Mouse (Mus musculus) gastrocnemius, adult 2 months (tissue): ENCODE data around the gene Etv6. TPM values are rescaled to one million over a fixed set of nuclear protein-coding genes. Genes with fewer than 3 reads are reported as not detected.

ENCODE experiments used
- DNase-seq: peaks from one replicate; pipeline ENCODE4 v3.0.0; 2022
- H3K27ac ChIP-seq: fragments of 200-600 bp; 2 replicates; pipeline ENCODE4 v1.8.1; 2022; ENCODE audit warnings: mild to moderate bottlenecking
- H3K4me3 ChIP-seq: fragments of 200-600 bp; 2 replicates; pipeline ENCODE4 v1.8.1; 2022; ENCODE audit warnings: mild to moderate bottlenecking, moderate library complexity
- CTCF ChIP-seq: fragments of 200-600 bp; IDR thresholded peaks from 2 replicates; pipeline ENCODE4 v1.8.1; 2022; ENCODE audit warnings: antibody characterized with exemption, mild to moderate bottlenecking, moderate library complexity
- intact Hi-C: fragments of 180-260 bp; cut with DNase I; formaldehyde crosslinking; loops from one replicate; pipeline ENCODE4 v1.15.1; 2025
- total RNA-seq, 2 experiments: library from RNA; stranded (reverse); gene quantifications; 2 replicates each; pipeline ENCODE4 v1.2.3; 2021

Gene Etv6
- total RNA-seq, 2 experiments from 2014 or later = 6.7 to 10.8 TPM

- DNase-seq = no peak
- TF ChIP-seq CTCF = no peak
- Histone ChIP-seq H3K27ac (no peak overlapping the region), H3K4me3 (no peak overlapping the region)
- intact Hi-C loops = loop anchor here (10.0 kb wide), 1 partner anchor 191 kb away; no protein-coding TSS in a partner anchor
These were observed 120.6 kb downstream of the Etv6 start for GRCm38 (mm10) chr6:134155900-134156623.

GRCm38 (mm10) chr6:134157533-134158115 is 122.1 kb downstream of the Etv6 start:
- Histone ChIP-seq H3K27ac (0 out of 2 replicates have a peak overlapping the region, but pooled peaks have one; percentile 1), H3K4me3 (no peak overlapping the region)
- TF ChIP-seq CTCF = no peak
- DNase-seq = no peak
- intact Hi-C loops = loop anchor here (10.0 kb wide), 1 partner anchor 193 kb away; no protein-coding TSS in a partner anchor

GRCm38 (mm10) chr6:134158201-134158600 is 122.7 kb downstream of the Etv6 start:
- no peak for DNase-seq
- no peak for TF ChIP-seq CTCF
- intact Hi-C loops = loop anchor here (10.0 kb wide), 1 partner anchor 193 kb away; no protein-coding TSS in a partner anchor
- Histone ChIP-seq H3K4me3 (no peak overlapping the region), H3K27ac (no peak overlapping the region)

GRCm38 (mm10) chr6:134159672-134160071 is 124.2 kb downstream of the Etv6 start:
- no peak overlapping the region for H3K27ac ChIP-seq
- intact Hi-C loops = loop anchor here (10.0 kb wide), 1 partner anchor 195 kb away; no protein-coding TSS in a partner anchor

GRCm38 (mm10) chr6:134161040-134161439 is 125.5 kb downstream of the Etv6 start:
- Histone ChIP-seq H3K4me3 (no peak overlapping the region), H3K27ac (no peak overlapping the region)
- no peak for TF ChIP-seq CTCF
- intact Hi-C loops = no loop called here
- no peak for DNase-seq

More at GRCm38 (mm10) chr6:134159672-134160071, 124.2 kb downstream of the Etv6 start:
- no peak for TF ChIP-seq CTCF
- no peak for DNase-seq
- H3K4me3 ChIP-seq = no peak overlapping the region

- TF ChIP-seq CTCF = no peak
- no peak overlapping the region for H3K4me3 ChIP-seq
- no peak overlapping the region for H3K27ac ChIP-seq
- intact Hi-C loops = no loop called here
- DNase-seq = no peak
These were observed 127.8 kb downstream of the Etv6 start for GRCm38 (mm10) chr6:134163346-134163745.

GRCm38 (mm10) chr6:134164356-134164755 is 128.9 kb downstream of the Etv6 start:
- H3K4me3 ChIP-seq = no peak overlapping the region
- peak overlapping the region; percentile 31; the same call in 1 of the 2 replicates for H3K27ac ChIP-seq
- intact Hi-C loops = no loop called here
- DNase-seq = no peak
- TF ChIP-seq CTCF = peak; percentile 16; the same call in 1 of the 2 replicates

- no peak for DNase-seq
- intact Hi-C loops = no loop called here
- no peak overlapping the region for H3K4me3 ChIP-seq
- peak overlapping the region; percentile 31; the same call in 1 of the 2 replicates for H3K27ac ChIP-seq
- TF ChIP-seq CTCF = no peak
These were observed 129.5 kb downstream of the Etv6 start for GRCm38 (mm10) chr6:134165012-134165411.

GRCm38 (mm10) chr6:134167963-134168362 is 132.5 kb downstream of the Etv6 start:
- no peak overlapping the region for H3K4me3 ChIP-seq
- no peak for DNase-seq
- H3K27ac ChIP-seq = no peak overlapping the region
- TF ChIP-seq CTCF = no peak
- intact Hi-C loops = no loop called here

GRCm38 (mm10) chr6:134168799-134169198 is 133.3 kb downstream of the Etv6 start:
- DNase-seq = no peak
- no peak for TF ChIP-seq CTCF
- Histone ChIP-seq H3K4me3 (no peak overlapping the region), H3K27ac (no peak overlapping the region)
- intact Hi-C loops = no loop called here

GRCm38 (mm10) chr6:134171235-134171634 is 135.7 kb downstream of the Etv6 start:
- Histone ChIP-seq H3K27ac (peak overlapping the region; percentile 89), H3K4me3 (peak overlapping the region; percentile 26; the same call in 1 of the 2 replicates)
- DNase-seq = no peak
- intact Hi-C loops = no loop called here
- no peak for TF ChIP-seq CTCF

GRCm38 (mm10) chr6:134171906-134172728 is 136.6 kb downstream of the Etv6 start:
- intact Hi-C loops = no loop called here
- Histone ChIP-seq H3K27ac (peak overlapping the region; percentile 89), H3K4me3 (peak overlapping the region; percentile 26; the same call in 1 of the 2 replicates)
- peak; percentile 83 for DNase-seq
- TF ChIP-seq CTCF = no peak
